Mouse (Mus musculus) neural tube, embryonic 12.5 days (tissue): ENCODE data around the gene Acvr1. TPM values are rescaled to one million over a fixed set of nuclear protein-coding genes. Genes with fewer than 3 reads are reported as not detected.

Experiments used
- ATAC-seq: fragments of 200-750 bp; cut with Nextera tagmentation; 2 replicates; pipeline ENCODE4 v1.8.0; 2017; ENCODE audit warnings: low read depth, mild to moderate bottlenecking, moderate TSS enrichment, moderate library complexity; ENCODE audit not compliant: low FRiP score
- H3K27ac ChIP-seq: fragments of 300-500 bp; sonication (generic); 2 replicates; pipeline ENCODE4 v1.5.1; 2016
- H3K27me3 ChIP-seq: fragments of 300-500 bp; sonication (generic); replicated peaks from 2 replicates; pipeline ENCODE4 v1.6.1; 2016; ENCODE audit warnings: mild to moderate bottlenecking
- H3K36me3 ChIP-seq: fragments of 300-500 bp; sonication (generic); 2 replicates; pipeline ENCODE4 v1.6.1; 2016; ENCODE audit warnings: mild to moderate bottlenecking
- H3K4me1 ChIP-seq: fragments of 300-500 bp; sonication (generic); 2 replicates; pipeline ENCODE4 v1.6.1; 2016
- H3K4me2 ChIP-seq: fragments of 300-500 bp; sonication (generic); replicated peaks from 2 replicates; pipeline ENCODE4 v1.6.1; 2016; ENCODE audit warnings: mild to moderate bottlenecking
- H3K4me3 ChIP-seq: fragments of 300-500 bp; sonication (generic); 2 replicates; pipeline ENCODE4 v1.5.1; 2016
- H3K9ac ChIP-seq: fragments of 300-500 bp; sonication (generic); 2 replicates; pipeline ENCODE4 v1.6.1; 2016; ENCODE audit warnings: mild to moderate bottlenecking
- H3K9me3 ChIP-seq: fragments of 300-500 bp; sonication (generic); 2 replicates; pipeline ENCODE4 v1.6.1; 2016; ENCODE audit warnings: mild to moderate bottlenecking
- WGBS: fragments of 180-500 bp; shearing (Covaris S2); methylation state at CpG from one replicate; pipeline ENCODE4 v1.1.7; 2016; 5-methylcytosine and 5-hydroxymethylcytosine counted together
- polyA plus RNA-seq: library from polyadenylated mRNA; unstranded; fragments of >200 nt; fragmentation: Nextera tagmentation; extraction: Ambion mirVana; gene quantifications from 2 replicates; pipeline ENCODE4 v1.2.1, GENCODE M21; 2016

The Acvr1 gene
- polyA plus RNA-seq, 1 experiment from 2014 or later: 4.6 TPM

DNA sequence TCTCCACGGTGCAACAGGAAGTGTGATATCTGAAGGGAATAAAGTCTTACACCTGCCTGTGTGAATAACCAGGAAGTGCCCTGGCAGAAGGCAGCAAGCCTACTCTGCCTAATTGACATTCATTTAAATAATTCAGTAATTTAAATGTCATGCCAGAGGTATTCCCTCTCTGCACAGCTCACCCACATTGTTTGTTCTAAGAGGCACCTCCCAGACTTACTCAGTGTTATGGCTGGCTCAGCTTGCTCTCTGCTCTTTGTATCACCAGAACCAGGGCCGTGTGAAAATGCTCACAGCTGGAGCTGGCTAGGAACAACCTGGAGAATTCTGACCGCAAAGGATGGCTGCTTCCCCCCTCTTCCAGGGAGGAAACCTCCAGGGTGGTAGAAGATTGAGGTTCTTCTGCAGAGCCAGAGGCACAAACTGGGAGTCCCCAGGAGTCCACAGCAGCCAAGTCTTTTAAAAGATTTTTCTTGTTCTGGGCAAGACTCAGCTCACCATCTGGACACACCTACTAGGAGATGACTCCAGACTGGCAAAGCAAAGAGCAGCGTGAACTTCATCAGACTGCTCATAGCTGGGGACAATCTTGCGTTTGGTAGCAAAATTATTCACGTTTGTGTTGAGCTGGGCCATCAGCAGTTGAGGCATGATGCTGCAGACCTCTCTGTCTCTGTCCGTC is 82.5 kb downstream of the Acvr1 start:
- Histone ChIP-seq H3K9me3 (no peaks in the 10 kb centered on the region), H3K27ac (no peak overlapping the region), H3K4me2 (no peak overlapping the region), H3K27me3 (no peaks in the 10 kb centered on the region), H3K36me3 (no peaks in the 10 kb centered on the region), H3K9ac (no peak overlapping the region), H3K4me3 (no peak overlapping the region), H3K4me1 (no peaks in the 10 kb centered on the region; the same call in 1 of the 2 replicates)
- WGBS: 73% methylated on average over 7 of the region's 7 CpGs
- ATAC-seq: no peak

DNA sequence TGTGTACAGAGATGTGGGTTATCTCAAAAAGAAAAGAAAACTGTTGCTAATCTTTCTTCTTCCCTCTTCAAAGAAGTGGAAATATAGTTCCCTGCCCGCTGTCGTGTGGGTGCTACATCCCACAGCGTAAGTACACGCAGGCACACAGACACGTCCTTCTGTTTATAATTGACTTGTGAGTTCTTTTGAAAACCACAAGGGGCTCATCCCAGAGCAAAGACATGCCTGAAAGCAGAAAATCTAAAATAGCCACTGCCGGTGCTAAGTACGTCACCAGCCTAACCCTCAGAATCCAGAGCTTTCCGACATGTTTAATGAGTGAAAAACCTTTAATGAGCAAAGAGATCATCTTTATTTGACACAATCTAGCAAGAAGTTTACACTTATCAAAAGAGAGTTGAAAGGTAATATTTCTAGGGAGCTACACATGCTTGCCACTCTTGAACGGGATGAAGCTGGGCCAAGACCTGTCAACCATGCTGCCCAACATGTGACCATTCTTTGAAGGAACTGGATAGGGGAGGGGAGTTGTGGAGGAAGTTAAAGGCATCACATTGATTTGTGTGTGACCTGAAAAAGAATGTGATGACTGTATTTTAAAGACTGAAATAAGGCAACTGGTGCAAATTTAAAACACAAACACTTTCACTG is 85.4 kb downstream of the Acvr1 start:
- H3K4me1 ChIP-seq: no peaks in the 10 kb centered on the region
- H3K4me3 ChIP-seq: no peak overlapping the region
- no peaks in the 10 kb centered on the region for H3K27me3 ChIP-seq
- H3K36me3 ChIP-seq: no peaks in the 10 kb centered on the region
- H3K4me2 ChIP-seq: no peak overlapping the region
- H3K27ac ChIP-seq: no peak overlapping the region
- no peaks in the 10 kb centered on the region for H3K9me3 ChIP-seq
- ATAC-seq: no peak
- no peak overlapping the region for H3K9ac ChIP-seq
- whole genome bisulfite sequencing: 84% methylated on average over 9 of the region's 9 CpGs

DNA sequence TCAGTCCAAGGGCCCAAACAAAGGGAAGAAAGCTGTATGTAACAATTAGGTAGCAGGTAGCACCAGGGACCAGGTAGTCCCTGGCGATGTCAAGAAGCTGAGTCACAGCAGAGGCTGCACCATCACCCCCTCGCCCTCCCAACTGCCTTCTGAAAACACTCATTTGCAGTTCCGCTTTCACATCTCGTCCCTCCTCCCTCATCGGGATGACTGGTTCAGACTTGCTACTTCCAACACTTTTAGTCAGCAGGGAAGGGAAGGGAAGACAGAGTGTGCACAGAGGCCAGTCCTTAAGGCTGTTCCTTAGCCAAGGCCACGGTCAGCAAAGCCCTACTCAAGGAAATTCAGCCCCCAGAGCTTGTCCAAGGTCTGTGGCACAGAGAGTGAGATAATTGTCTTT is 86.2 kb downstream of the Acvr1 start:
- WGBS: 83% methylated on average over 6 of the region's 6 CpGs
- H3K36me3 ChIP-seq: no peaks in the 10 kb centered on the region
- no peaks in the 10 kb centered on the region for H3K9me3 ChIP-seq
- no peak overlapping the region for H3K4me2 ChIP-seq
- no peaks in the 10 kb centered on the region for H3K27me3 ChIP-seq
- H3K4me1 ChIP-seq: no peaks in the 10 kb centered on the region
- H3K4me3 ChIP-seq: no peak overlapping the region
- no peak overlapping the region for H3K27ac ChIP-seq
- no peak overlapping the region for H3K9ac ChIP-seq
- ATAC-seq: no peak

GRCm38 (mm10) chr2:58479536-58479935 is 87.4 kb downstream of the Acvr1 start:
- no peaks in the 10 kb centered on the region for H3K4me1 ChIP-seq
- WGBS: 84% methylated on average over 10 of the region's 10 CpGs
- ATAC-seq: no peak
- no peaks in the 10 kb centered on the region for H3K36me3 ChIP-seq
- H3K9me3 ChIP-seq: no peaks in the 10 kb centered on the region
- H3K27me3 ChIP-seq: no peaks in the 10 kb centered on the region
- H3K9ac ChIP-seq: no peak overlapping the region
- H3K4me3 ChIP-seq: no peak overlapping the region
- no peak overlapping the region for H3K4me2 ChIP-seq
- H3K27ac ChIP-seq: no peak overlapping the region

DNA sequence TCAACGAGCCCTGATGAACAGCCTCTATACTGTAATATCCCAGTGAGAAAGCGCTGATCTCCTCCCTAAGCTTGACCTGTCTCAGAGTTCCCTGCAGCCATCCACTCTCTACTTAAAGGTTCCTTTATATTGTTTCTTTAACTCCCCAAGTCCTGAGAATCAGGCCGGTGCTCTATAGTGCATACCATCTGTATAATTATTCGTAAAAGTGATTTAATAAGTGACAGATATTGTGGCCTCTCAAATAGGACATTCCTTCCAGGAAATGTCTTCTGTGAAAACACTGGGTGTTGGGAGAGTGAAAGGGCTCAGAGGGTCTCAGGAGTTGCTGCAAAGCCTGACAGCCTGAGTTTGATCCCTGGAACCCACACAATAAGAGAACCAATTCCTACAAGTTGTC is 88.8 kb downstream of the Acvr1 start:
- Histone ChIP-seq H3K4me2 (no peak overlapping the region), H3K27me3 (no peaks in the 10 kb centered on the region), H3K9ac (no peak overlapping the region), H3K27ac (no peak overlapping the region), H3K36me3 (no peaks in the 10 kb centered on the region), H3K4me3 (no peak overlapping the region), H3K9me3 (no peaks in the 10 kb centered on the region), H3K4me1 (no peaks in the 10 kb centered on the region)
- no peak for ATAC-seq
- 91% methylated on average over 4 of the region's 4 CpGs for WGBS

DNA sequence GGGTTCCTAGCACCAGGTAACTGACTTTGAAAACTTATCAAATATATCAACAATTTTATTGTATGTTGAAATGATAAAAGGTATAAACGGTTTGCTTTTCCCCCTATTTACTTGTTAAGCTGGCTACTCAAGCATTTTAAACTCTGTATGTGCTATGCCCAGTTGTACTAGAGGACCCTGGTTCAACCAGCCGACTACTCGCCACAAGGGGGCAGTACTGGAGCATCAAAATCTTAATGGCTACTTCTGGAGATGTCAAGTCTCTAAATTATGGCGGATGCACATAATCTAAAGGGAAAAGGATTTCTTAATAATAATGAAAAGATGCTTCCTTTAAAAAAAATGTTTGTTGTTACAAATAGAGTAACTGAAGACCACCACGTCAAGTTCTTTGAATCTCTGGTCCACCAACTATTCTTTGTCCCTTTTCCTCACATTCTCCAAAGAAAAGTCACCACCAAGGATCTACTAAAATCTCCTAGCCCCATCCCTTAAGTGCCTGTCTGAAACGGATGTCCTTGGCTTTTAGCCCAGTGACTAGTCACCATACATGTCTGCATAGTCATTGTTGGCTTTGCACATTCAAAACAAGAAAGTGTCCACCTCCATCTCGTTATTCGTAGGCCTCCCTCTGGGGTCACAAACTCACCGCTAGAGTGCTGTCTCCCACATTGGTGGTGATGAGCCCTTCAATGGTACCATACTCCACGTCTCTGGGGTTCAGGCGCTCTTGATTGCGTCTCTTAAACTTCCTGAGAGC is 89.8 kb downstream of the Acvr1 start:
- H3K27ac ChIP-seq: no peak overlapping the region
- H3K9me3 ChIP-seq: no peaks in the 10 kb centered on the region
- no peak overlapping the region for H3K4me2 ChIP-seq
- H3K4me3 ChIP-seq: no peak overlapping the region
- no peaks in the 10 kb centered on the region for H3K36me3 ChIP-seq
- H3K4me1 ChIP-seq: no peaks in the 10 kb centered on the region
- WGBS: 64% methylated on average over 12 of the region's 12 CpGs
- ATAC-seq: peak; percentile 67; the same call in 1 of the 2 replicates
- H3K27me3 ChIP-seq: no peaks in the 10 kb centered on the region
- H3K9ac ChIP-seq: no peak overlapping the region

DNA sequence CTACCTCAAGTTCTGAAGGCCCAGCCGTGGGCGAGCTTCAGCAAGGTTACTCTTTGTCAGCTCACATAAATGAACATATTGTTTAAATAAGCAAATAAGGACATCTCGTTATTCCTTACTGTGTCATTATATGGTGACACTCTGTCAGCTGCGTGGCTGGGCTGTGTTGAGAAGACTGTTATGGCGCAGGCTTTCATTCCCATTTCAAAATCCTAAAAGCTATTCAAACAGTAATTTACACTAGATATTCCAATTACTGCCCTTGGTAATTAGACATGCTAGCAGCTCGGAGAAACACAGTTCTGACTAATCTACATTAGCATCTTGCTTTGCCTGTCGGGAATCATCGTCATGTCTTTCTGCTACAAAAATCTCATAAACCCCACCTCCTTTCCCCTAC is 91.4 kb downstream of the Acvr1 start:
- 89% methylated on average over 8 of the region's 8 CpGs for WGBS
- Histone ChIP-seq H3K36me3 (peaks cover 6% of the 10 kb centered on the region; the same call in 1 of the 2 replicates), H3K4me3 (no peak overlapping the region), H3K4me1 (no peaks in the 10 kb centered on the region), H3K27ac (no peak overlapping the region), H3K9me3 (no peaks in the 10 kb centered on the region), H3K9ac (no peak overlapping the region), H3K27me3 (no peaks in the 10 kb centered on the region), H3K4me2 (no peak overlapping the region)
- ATAC-seq: no peak

DNA sequence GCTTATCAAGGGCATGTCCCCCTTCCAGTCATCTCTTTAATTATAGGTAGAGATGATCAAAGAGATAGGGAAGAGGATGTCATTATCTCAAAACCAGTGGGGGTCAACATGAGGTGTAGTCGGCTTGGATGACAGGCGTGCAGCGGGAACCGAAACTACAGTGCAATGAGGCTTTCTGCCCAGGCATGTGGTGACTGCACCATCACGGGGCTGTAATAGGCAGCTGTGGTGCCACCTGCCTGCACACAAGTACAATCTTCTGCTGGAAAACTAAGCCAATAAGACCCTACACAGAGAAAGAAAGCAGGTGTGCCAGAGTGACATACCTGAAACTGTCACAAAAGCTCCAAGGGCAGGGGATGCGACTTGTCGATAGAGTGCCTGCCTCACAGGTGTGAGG is 96.7 kb downstream of the Acvr1 start:
- H3K4me1 ChIP-seq: no peaks in the 10 kb centered on the region
- H3K9me3 ChIP-seq: no peaks in the 10 kb centered on the region
- peaks cover 37% of the 10 kb centered on the region for H3K36me3 ChIP-seq
- no peak overlapping the region for H3K9ac ChIP-seq
- H3K27me3 ChIP-seq: no peaks in the 10 kb centered on the region
- 95% methylated on average over 7 of the region's 7 CpGs for WGBS
- H3K4me2 ChIP-seq: no peak overlapping the region
- no peak overlapping the region for H3K27ac ChIP-seq
- H3K4me3 ChIP-seq: no peak overlapping the region
- no peak for ATAC-seq

DNA sequence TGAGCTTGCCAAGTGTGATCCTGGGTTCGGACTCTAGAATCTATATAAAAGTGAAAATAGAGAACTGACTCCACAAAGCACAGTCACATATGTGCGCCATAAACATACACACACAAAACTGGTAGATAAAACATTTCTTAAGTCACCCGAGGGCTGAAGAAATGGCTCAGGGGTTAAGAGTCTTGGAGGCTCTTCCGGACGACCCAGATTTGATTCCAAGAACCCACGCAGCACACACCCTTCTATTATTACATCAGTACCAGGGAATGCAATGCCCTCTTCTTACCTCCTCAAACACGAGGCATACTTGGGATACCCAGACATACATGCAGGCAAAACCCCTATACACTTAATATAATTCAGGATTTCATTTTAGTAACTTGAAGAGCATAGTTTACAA is 97.1 kb downstream of the Acvr1 start, which contains the start of gene Gm17409:
Gm17409 (plus strand) TSS at position 301 of the 400 bp plus-strand sequence.
- Histone ChIP-seq H3K9me3 (no peaks in the 10 kb centered on the region), H3K4me2 (no peak within 1 kb of the TSS), H3K4me3 (no peak within 1 kb of the TSS), H3K4me1 (no peaks in the 10 kb centered on the region), H3K27me3 (no peaks in the 10 kb centered on the region), H3K9ac (no peak within 1 kb of the TSS), H3K27ac (no peak within 1 kb of the TSS), H3K36me3 (peaks cover 38% of the 10 kb centered on the region)
- ATAC-seq: no peak
- WGBS: 93% methylated on average over 7 of the region's 7 CpGs

DNA sequence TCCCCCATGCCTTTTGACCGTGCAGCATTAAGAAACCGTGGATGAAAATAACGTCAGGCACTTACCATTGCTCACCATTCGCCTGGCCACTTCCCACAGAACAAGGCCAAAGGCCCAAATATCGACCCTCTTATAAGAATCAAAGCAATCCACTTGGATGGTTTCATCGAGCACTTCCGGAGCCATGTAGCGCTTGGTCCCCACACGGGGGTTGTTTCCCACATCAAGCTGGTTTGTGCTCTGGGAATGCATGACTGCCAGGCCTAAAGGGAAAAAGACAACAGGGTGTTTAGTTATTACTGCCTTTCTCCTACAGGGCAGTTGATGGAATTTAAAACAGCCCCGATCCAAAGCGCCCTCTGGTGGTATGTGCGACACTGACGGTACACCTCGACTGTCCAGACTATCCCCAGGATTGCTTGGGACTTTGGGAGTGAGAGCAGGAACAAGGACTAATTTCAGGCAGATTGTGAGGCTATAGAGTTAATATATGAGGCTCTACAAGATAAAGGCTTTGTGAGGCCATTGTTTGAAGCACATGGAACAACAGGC is 108.1 kb downstream of the Acvr1 start:
- H3K4me3 ChIP-seq: no peak overlapping the region
- H3K36me3 ChIP-seq: peaks cover 30% of the 10 kb centered on the region

DNA sequence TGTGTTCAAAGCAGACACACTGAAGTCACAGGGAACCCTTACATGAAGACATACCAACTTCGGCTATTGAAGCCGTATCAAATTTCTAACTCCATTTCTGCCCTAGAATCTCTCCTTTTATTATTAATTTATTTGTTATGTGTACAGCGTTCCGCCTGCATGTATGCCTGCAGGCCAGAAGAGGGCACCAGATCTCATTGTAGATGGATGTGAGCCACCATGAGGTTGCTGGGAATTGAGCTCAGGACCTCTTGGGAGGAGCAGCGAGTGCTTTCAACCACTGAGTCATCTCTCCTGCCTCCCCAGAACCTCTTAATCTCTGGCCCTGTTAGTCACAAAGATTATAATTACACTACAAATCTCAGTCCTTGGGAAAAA is 109.5 kb downstream of the Acvr1 start:
- Histone ChIP-seq H3K9ac (no peak overlapping the region), H3K36me3 (peaks cover 27% of the 10 kb centered on the region), H3K9me3 (no peaks in the 10 kb centered on the region; the same call in 1 of the 2 replicates), H3K27ac (no peak overlapping the region), H3K27me3 (no peaks in the 10 kb centered on the region), H3K4me1 (no peaks in the 10 kb centered on the region), H3K4me2 (no peak overlapping the region), H3K4me3 (no peak overlapping the region)
- ATAC-seq: no peak
- 95% methylated on average over 5 of the region's 5 CpGs for WGBS

More for the DNA sequence above, 108.1 kb downstream of the Acvr1 start:
- no peak for ATAC-seq
- Histone ChIP-seq H3K4me2 (no peak overlapping the region), H3K27ac (no peak overlapping the region), H3K4me1 (no peaks in the 10 kb centered on the region), H3K27me3 (no peaks in the 10 kb centered on the region), H3K9me3 (no peaks in the 10 kb centered on the region; the same call in 1 of the 2 replicates), H3K9ac (no peak overlapping the region)
- WGBS: 86% methylated on average over 14 of the region's 14 CpGs

- no peaks in the 10 kb centered on the region; the same call in 1 of the 2 replicates for H3K9me3 ChIP-seq
- no peak overlapping the region for H3K4me2 ChIP-seq
- no peak overlapping the region for H3K4me3 ChIP-seq
- H3K4me1 ChIP-seq: no peaks in the 10 kb centered on the region
- peaks cover 27% of the 10 kb centered on the region for H3K36me3 ChIP-seq
- H3K27me3 ChIP-seq: no peaks in the 10 kb centered on the region
- WGBS: 92% methylated on average over 8 of the region's 8 CpGs
- H3K27ac ChIP-seq: no peak overlapping the region
- no peak overlapping the region for H3K9ac ChIP-seq
- ATAC-seq: no peak
Observed at GRCm38 (mm10) chr2:58456843-58457487, 110.0 kb downstream of the Acvr1 start.
